In the genomic region with DNA sequence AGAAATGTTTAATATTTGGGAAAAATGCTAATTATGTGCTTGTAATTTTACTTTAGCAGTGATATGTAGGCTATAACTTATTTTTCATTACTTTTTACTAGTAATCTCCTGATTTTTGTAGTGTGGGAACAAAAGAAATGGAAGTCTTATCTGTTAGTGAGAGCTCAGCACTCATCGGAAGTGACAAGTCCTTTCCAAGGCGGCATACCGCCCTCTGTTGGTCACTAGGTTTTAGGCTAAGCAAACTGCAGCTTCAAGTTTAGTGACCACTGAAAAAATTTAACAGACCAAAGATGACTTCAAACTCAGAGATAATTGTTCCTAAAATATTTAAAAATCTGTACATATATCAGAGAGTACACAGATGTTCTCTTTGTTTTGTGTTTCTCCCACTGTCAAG, we compare ENCODE assay signal across 8 mouse cellular contexts.
A peak's percentile ranks its signal among the peaks of the same experiment; 100 is the strongest.
DNase-seq lines count a peak whose midpoint lies in the region; ATAC-seq and TF ChIP-seq lines count a peak whose summit lies in the region.

No protein-coding gene starts in this region.

- no peak overlapping the region for H3K27ac ChIP-seq in ES-Bruce4 (ENCODE audit: insufficient read depth, low read length)
- no peak overlapping the region for H3K27ac ChIP-seq in stomach, postnatal 0 days (replicated peaks)

- no peaks in the 10 kb centered on the region for H3K9me3 ChIP-seq in ES-Bruce4 (replicated peaks; ENCODE audit: control insufficient read depth, insufficient read depth, low read length, poor library complexity, severe bottlenecking)
- no peaks in the 10 kb centered on the region for H3K9me3 ChIP-seq in stomach, postnatal 0 days (ENCODE audit: control insufficient read depth, low read length)

- WGBS in stomach, postnatal 0 days: 7% methylated on average over 3 of the region's 3 CpGs

- TF ChIP-seq CTCF in ES-Bruce4 (IDR thresholded peaks at IDR 0.05; ENCODE audit: low read depth, low read length): peak; percentile 39
- peak; percentile 88 for TF ChIP-seq CTCF in stomach, postnatal 0 days (IDR thresholded peaks at IDR 0.05; ENCODE audit: low read depth)

- H3K9ac ChIP-seq in ES-Bruce4 (ENCODE audit: low read depth, poor library complexity, severe bottlenecking): no peak overlapping the region
- no peak overlapping the region for H3K9ac ChIP-seq in stomach, postnatal 0 days (ENCODE audit: low read length)

- H3K27me3 ChIP-seq in ES-Bruce4 (ENCODE audit: control insufficient read depth, insufficient read depth, low read length, poor library complexity, severe bottlenecking): no peaks in the 10 kb centered on the region
- H3K27me3 ChIP-seq in stomach, postnatal 0 days (ENCODE audit: control insufficient read depth, insufficient read depth, low read length): no peaks in the 10 kb centered on the region

- H3K36me3 ChIP-seq in ES-Bruce4 (ENCODE audit: control insufficient read depth, insufficient read depth, low read length, poor library complexity, severe bottlenecking): no peaks in the 10 kb centered on the region
- H3K36me3 ChIP-seq in stomach, postnatal 0 days (ENCODE audit: control insufficient read depth, insufficient read depth, low read length): no peaks in the 10 kb centered on the region

- peak; percentile 80 for ATAC-seq in megakaryocyte progenitor cell, adult 5-6 weeks (replicated peaks; ENCODE audit: poor library complexity)
- ATAC-seq in stomach, postnatal 0 days (ENCODE audit: low FRiP score, low TSS enrichment): no peak

- H3K4me3 ChIP-seq in ES-Bruce4 (ENCODE audit: low read depth, low read length): no peak overlapping the region
- no peak overlapping the region for H3K4me3 ChIP-seq in stomach, postnatal 0 days (ENCODE audit: low read depth, low read length)

- no peak for TF ChIP-seq EP300 in ES-Bruce4 (IDR thresholded peaks at IDR 0.05; ENCODE audit: insufficient read depth, low read depth, low read length)
- no peak for TF ChIP-seq EP300 in stomach, postnatal 0 days (optimal IDR thresholded peaks at IDR 0.05)

- no peak for TF ChIP-seq POLR2A in ES-Bruce4 (IDR thresholded peaks at IDR 0.05; ENCODE audit: insufficient read depth, low read length)

- intact Hi-C loops in heart, postnatal 14 days (cut with DNase I): loop anchor here (5.0 to 10.0 kb wide), 3 partner anchors 65 to 525 kb away; no protein-coding TSS in a partner anchor

- H3K4me1 ChIP-seq in ES-Bruce4 (ENCODE audit: control insufficient read depth, insufficient read depth, low read length): no peaks in the 10 kb centered on the region
- H3K4me1 ChIP-seq in stomach, postnatal 0 days (replicated peaks; ENCODE audit: control insufficient read depth, insufficient read depth): no peaks in the 10 kb centered on the region

- peak; percentile 14 for DNase-seq in WW6 (ENCODE audit: low read depth, low spot score)
- DNase-seq in embryo, embryonic 11.5 days (ENCODE audit: low read depth, low spot score): peak; percentile 56
- peak; percentile 77 to 86 for DNase-seq in heart, postnatal 14 days
- DNase-seq in layer of hippocampus, adult 9-11 months: peak; percentile 21
- peak; percentile 66 for DNase-seq in stomach, postnatal 0 days (ENCODE audit: low spot score)
- DNase-seq in spleen, postnatal 4 days (ENCODE audit: low spot score in 2 of 2): no peak

- no peak overlapping the region for H3K4me2 ChIP-seq in stomach, postnatal 0 days (replicated peaks; ENCODE audit: low read depth)

Comparison
In these comparisons a context has a peak if more than half of its experiments do, and no peak if none do; other contexts are left out.
1. DNase-seq: peak in WW6 (single experiment), embryo, embryonic 11.5 days (single experiment), heart, postnatal 14 days (2 of 2), layer of hippocampus, adult 9-11 months (single experiment) and stomach, postnatal 0 days (single experiment); none in spleen, postnatal 4 days (0 of 2).